Mouse (Mus musculus) bone marrow, adult 2 months (tissue): Measurements from ENCODE around the gene Wfs1. TPM values are rescaled to one million over a fixed set of nuclear protein-coding genes. Genes with fewer than 3 reads are reported as not detected.
A peak's percentile ranks its signal among the peaks of the same experiment; 100 is the strongest.
"Not testable (repeated sequence)": the region's sequence is repeated elsewhere in the genome, so short reads cannot be mapped to it uniquely, and the experiment has no call there.

Source experiments
- H3K27ac ChIP-seq: fragments of 200-500 bp; 2 replicates; pipeline ENCODE4 v1.5.1; 2012; ENCODE audit warnings: low read depth, mild to moderate bottlenecking, control low read depth, inconsistent platforms, low read length; ENCODE audit not compliant: control insufficient read depth, poor library complexity, insufficient read depth
- H3K4me1 ChIP-seq: fragments of 200-500 bp; 2 replicates; pipeline ENCODE4 v1.6.1; 2011; ENCODE audit warnings: low read length; ENCODE audit not compliant: control insufficient read depth, insufficient read depth
- H3K4me3 ChIP-seq: fragments of 200-500 bp; replicated peaks from 2 replicates; pipeline ENCODE3; 2011; ENCODE audit warnings: mild to moderate bottlenecking, low read depth, low read length, control low read depth; ENCODE audit not compliant: control insufficient read depth
- CTCF ChIP-seq: fragments of 200-500 bp; IDR thresholded peaks from 2 replicates; pipeline ENCODE4 v1.5.1; 2011; ENCODE audit warnings: low read length, control low read depth; ENCODE audit not compliant: control insufficient read depth, insufficient read depth
- POLR2A ChIP-seq: fragments of 200-500 bp; IDR thresholded peaks from 2 replicates; pipeline ENCODE4 v1.6.1; 2011; ENCODE audit warnings: low read depth, mild to moderate bottlenecking, control low read depth, low read length, borderline replicate concordance; ENCODE audit not compliant: control insufficient read depth
- WGBS: fragments of 180-500 bp; shearing (Covaris S2); methylation state at CpG from one replicate; pipeline ENCODE4 v1.1.7; 2018; 5-methylcytosine and 5-hydroxymethylcytosine counted together
- polyA plus RNA-seq: library from polyadenylated mRNA; stranded (reverse); fragments of >200 nt; gene quantifications from 2 replicates; pipeline ENCODE4 v1.2.4, GENCODE M21; 2011; ENCODE audit warnings: low replicate concordance; ENCODE audit not compliant: missing spikeins, insufficient read depth, insufficient read length

Wfs1 gene
- polyA plus RNA-seq, 1 experiment: 3.7 TPM

- 14% methylated on average over 13 of the region's 13 CpGs for WGBS
- Histone ChIP-seq H3K4me3 (no peak overlapping the region), H3K27ac (no peak overlapping the region), H3K4me1 (no peaks in the 10 kb centered on the region)
- no peak for TF ChIP-seq CTCF
- TF ChIP-seq POLR2A: no peak
These were observed 38.7 kb upstream of the Wfs1 start for GRCm38 (mm10) chr5:37027701-37028100.

- Histone ChIP-seq H3K27ac (no peak overlapping the region), H3K4me3 (no peak overlapping the region)
- WGBS: 22% methylated on average over 3 of the region's 3 CpGs
These were observed 28.2 kb upstream of the Wfs1 start for GRCm38 (mm10) chr5:37017222-37017621.

GRCm38 (mm10) chr5:37015612-37016310 is 26.8 kb upstream of the Wfs1 start:
- no peak overlapping the region for H3K4me3 ChIP-seq
- H3K4me1 ChIP-seq: no peaks in the 10 kb centered on the region; the same call in 1 of the 2 replicates
- 9% methylated on average over 27 of the region's 27 CpGs for WGBS
- TF ChIP-seq CTCF (no peak), POLR2A (no peak)
- H3K27ac ChIP-seq: no peak overlapping the region; the same call in 1 of the 2 replicates

More at GRCm38 (mm10) chr5:37017222-37017621, 28.2 kb upstream of the Wfs1 start:
- TF ChIP-seq POLR2A (no peak), CTCF (no peak)
- no peaks in the 10 kb centered on the region; the same call in 1 of the 2 replicates for H3K4me1 ChIP-seq

- WGBS: 69% methylated on average over 10 of the region's 10 CpGs
These were observed 21.8 kb upstream of the Wfs1 start for GRCm38 (mm10) chr5:37010666-37011317.

GRCm38 (mm10) chr5:37009761-37010160 is 20.8 kb upstream of the Wfs1 start:
- WGBS: 22% methylated on average over 13 of the region's 13 CpGs
- H3K4me1 ChIP-seq, H3K4me3 ChIP-seq, H3K27ac ChIP-seq: not testable (repeated sequence)

More at GRCm38 (mm10) chr5:37010666-37011317, 21.8 kb upstream of the Wfs1 start:
- Histone ChIP-seq H3K4me3 (no peak overlapping the region), H3K4me1 (no peaks in the 10 kb centered on the region; the same call in 1 of the 2 replicates), H3K27ac (no peak overlapping the region)
- TF ChIP-seq CTCF (no peak), POLR2A (no peak)

GRCm38 (mm10) chr5:37002001-37002400 is 13.0 kb upstream of the Wfs1 start:
- no peak overlapping the region for H3K4me3 ChIP-seq
- WGBS: 52% methylated on average over 2 of the region's 2 CpGs
- TF ChIP-seq POLR2A (no peak), CTCF (peak; percentile 18; the same call in 1 of the 2 replicates)
- H3K27ac ChIP-seq: no peak overlapping the region
- H3K4me1 ChIP-seq: no peaks in the 10 kb centered on the region; the same call in 1 of the 2 replicates

GRCm38 (mm10) chr5:37001002-37001401 is 12.0 kb upstream of the Wfs1 start:
- no peak for TF ChIP-seq POLR2A
- no peak for TF ChIP-seq CTCF
- H3K4me3 ChIP-seq: no peak overlapping the region
- 76% methylated on average over 9 of the region's 9 CpGs for WGBS
- H3K4me1 ChIP-seq: no peaks in the 10 kb centered on the region; the same call in 1 of the 2 replicates
- no peak overlapping the region for H3K27ac ChIP-seq

- no peak for TF ChIP-seq CTCF
- no peak for TF ChIP-seq POLR2A
- WGBS: 4% methylated on average over 5 of the region's 5 CpGs
- Histone ChIP-seq H3K27ac (peak overlapping the region; percentile 45), H3K4me1 (no peaks in the 10 kb centered on the region; the same call in 1 of the 2 replicates), H3K4me3 (no peak overlapping the region)
These were observed 9.0 kb upstream of the Wfs1 start for GRCm38 (mm10) chr5:36997996-36998395.
